Comparison of ENCODE assay signal across 10 mouse cellular contexts in genomic region chr9:113903136-113903535, GRCm38 (mm10). TPM values are rescaled to one million over a fixed set of nuclear protein-coding genes. Genes with fewer than 3 reads are reported as not detected.
DNase-seq lines count a peak whose midpoint lies in the region; ATAC-seq and TF ChIP-seq lines count a peak whose summit lies in the region.
"Had no signal": no experiment of that assay in that cellular context is flagged by ENCODE, and none has a peak within 500 bp of the region (broad histone marks: within the 10 kb centered on the region; RNA-seq: fewer than 3 reads in every experiment).

No protein-coding gene starts in this region.

- WGBS in heart, embryonic 11.5 days (ENCODE audit: insufficient replicate concordance), result 79% methylated on average over 4 of the region's 4 CpGs
- 46% methylated on average over 4 of the region's 4 CpGs for WGBS in lung, embryonic 14.5 days
- WGBS in lung, adult 2 months, result 45% methylated on average over 4 of the region's 4 CpGs

- no peak for TF ChIP-seq CTCF in lung, embryonic 14.5 days (IDR thresholded peaks at IDR 0.05; ENCODE audit: low read depth)
- no peak for TF ChIP-seq CTCF in lung, adult 2 months (IDR thresholded peaks at IDR 0.05; ENCODE audit: insufficient read depth, low read length)
- no peak for TF ChIP-seq CTCF in brain, embryonic 14.5 days (IDR thresholded peaks at IDR 0.05; ENCODE audit: borderline replicate concordance, extremely low read depth, insufficient read depth, insufficient read length)

- H3K36me3 ChIP-seq in heart, embryonic 11.5 days (ENCODE audit: control insufficient read depth, insufficient read depth, low read length), result peaks cover 13% of the 10 kb centered on the region
- peaks cover 40% of the 10 kb centered on the region for H3K36me3 ChIP-seq in lung, embryonic 14.5 days (ENCODE audit: insufficient read depth)

- H3K9ac ChIP-seq in heart, embryonic 11.5 days (ENCODE audit: low read depth, low read length), result no peak overlapping the region
- no peak overlapping the region for H3K9ac ChIP-seq in lung, embryonic 14.5 days
- H3K9ac ChIP-seq: limb, embryonic 15.5 days had no signal

- H3K27ac ChIP-seq in heart, embryonic 11.5 days (ENCODE audit: low read depth, low read length), result no peak overlapping the region
- no peak overlapping the region for H3K27ac ChIP-seq in lung, embryonic 14.5 days (ENCODE audit: low read depth)
- H3K27ac ChIP-seq: limb, embryonic 15.5 days had no signal

- no peaks in the 10 kb centered on the region for H3K9me3 ChIP-seq in heart, embryonic 11.5 days (replicated peaks; ENCODE audit: control insufficient read depth, low read length)
- no peaks in the 10 kb centered on the region for H3K9me3 ChIP-seq in lung, embryonic 14.5 days (ENCODE audit: low read depth, low read length)
- H3K9me3 ChIP-seq: limb, embryonic 15.5 days had no signal

- H3K4me2 ChIP-seq in heart, embryonic 11.5 days, result no peak overlapping the region
- H3K4me2 ChIP-seq in lung, embryonic 14.5 days, result no peak overlapping the region
- H3K4me2 ChIP-seq: limb, embryonic 15.5 days had no signal

- intact Hi-C loops in gastrocnemius, postnatal 36 days (cut with DNase I), result no loop called here

- TF ChIP-seq POLR2A in lung, adult 2 months (IDR thresholded peaks at IDR 0.05; ENCODE audit: borderline replicate concordance, extremely low read depth, low read depth, low read length), result no peak
- TF ChIP-seq POLR2A in brain, embryonic 14.5 days (IDR thresholded peaks at IDR 0.05; ENCODE audit: borderline replicate concordance, extremely low read depth, insufficient read depth, insufficient read length, poor library complexity, severe bottlenecking), result no peak

- H3K27me3 ChIP-seq in heart, embryonic 11.5 days (ENCODE audit: control insufficient read depth, insufficient read depth, low read length), result no peaks in the 10 kb centered on the region
- H3K27me3 ChIP-seq in lung, embryonic 14.5 days (ENCODE audit: insufficient read depth, low read length), result no peaks in the 10 kb centered on the region
- H3K27me3 ChIP-seq: limb, embryonic 15.5 days had no signal

- no peak for ATAC-seq in heart, embryonic 11.5 days (replicated peaks; ENCODE audit: insufficient number of reproducible peaks, low FRiP score, low TSS enrichment)
- peak; percentile 92 for ATAC-seq in lung, embryonic 14.5 days (ENCODE audit: insufficient read depth)

- H3K4me3 ChIP-seq in heart, embryonic 11.5 days (ENCODE audit: low read depth, low read length), result no peak overlapping the region
- H3K4me3 ChIP-seq in lung, embryonic 14.5 days (ENCODE audit: low read depth, low read length), result no peak overlapping the region
- H3K4me3 ChIP-seq in lung, adult 2 months (replicated peaks; ENCODE audit: extremely low read depth, low read depth, low read length), result no peak overlapping the region
- H3K4me3 ChIP-seq: limb, embryonic 15.5 days had no signal

- DNase-seq in heart, adult 11 months, result peak; percentile 70
- DNase-seq in lung, embryonic 14.5 days, result peak; percentile 90
- DNase-seq in lung, adult 2 months, result no peak
- DNase-seq in brain, embryonic 14.5 days (ENCODE audit: low read depth), result peak; percentile 3
- DNase-seq in lung, postnatal 4 days, result peak; percentile 41 to 53
- no peak for DNase-seq in gastrocnemius, postnatal 36 days
- no peak for DNase-seq in embryo, embryonic 10 days (ENCODE audit: low spot score)
- DNase-seq: cerebellum, adult 18-20 months had no signal

- no peaks in the 10 kb centered on the region for H3K4me1 ChIP-seq in heart, embryonic 11.5 days (ENCODE audit: control insufficient read depth, insufficient read depth, low read length)
- H3K4me1 ChIP-seq in lung, embryonic 14.5 days (ENCODE audit: insufficient read depth), result no peaks in the 10 kb centered on the region
- no peaks in the 10 kb centered on the region for H3K4me1 ChIP-seq in lung, adult 2 months (ENCODE audit: control insufficient read depth, insufficient read depth, low read length)
- H3K4me1 ChIP-seq: limb, embryonic 15.5 days had no signal

RNA-seq across cellular contexts. Expression of gene Ubp1, which starts 27.6 kb away (rescaled TPM):
- polyA plus RNA-seq in heart, embryonic 11.5 days (2014; fragmentation: Nextera tagmentation; extraction: Ambion mirVana), result 34.1 and 35.9 TPM in 2 replicates
- 46.6 and 48.9 TPM in 2 replicates for polyA plus RNA-seq in lung, embryonic 14.5 days (2014; fragmentation: Nextera tagmentation; extraction: Ambion mirVana)
- 37.9 and 55.9 TPM in 2 replicates for polyA plus RNA-seq in lung, adult 2 months (2012; rRNA removed)
- polyA plus RNA-seq in brain, embryonic 14.5 days (2012; rRNA removed), result 134 and 165 TPM in 2 replicates
- total RNA-seq in gastrocnemius, postnatal 36 days (2021), result 10 to 100 TPM; 17.0 to 17.6 TPM

Comparison
In these comparisons a context has a peak if more than half of its experiments do, and no peak if none do; other contexts are left out.
1. DNase-seq: peak in heart, adult 11 months (single experiment), lung, embryonic 14.5 days (single experiment), brain, embryonic 14.5 days (single experiment) and lung, postnatal 4 days (2 of 2); none in lung, adult 2 months (single experiment), gastrocnemius, postnatal 36 days (0 of 2) and embryo, embryonic 10 days (single experiment).